Mouse (Mus musculus) kidney, adult 9 months (tissue): ENCODE data around the gene Emc6.

ENCODE experiments used
- DNase-seq: peaks from one replicate; pipeline ENCODE4 v3.0.0; 2022

Emc6 gene

GRCm38 (mm10) chr11:73176608-73177508, at the start of gene Emc6, which contains the start of gene Tax1bp3:
Gene Emc6, minus strand, starts transcription at chr11:73177037.
Gene Tax1bp3, plus strand, starts transcription at chr11:73177083.
- peak; percentile 97 for DNase-seq

GRCm38 (mm10) chr11:73225856-73226255, 49.0 kb upstream of the Emc6 start:
- no peak for DNase-seq

GRCm38 (mm10) chr11:73223966-73224365, 47.1 kb upstream of the Emc6 start:
- peak; percentile 68 for DNase-seq

GRCm38 (mm10) chr11:73222846-73223245, 46.0 kb upstream of the Emc6 start:
- no peak for DNase-seq

- DNase-seq: no peak
Measured at GRCm38 (mm10) chr11:73220651-73221050, 43.8 kb upstream of the Emc6 start.

- DNase-seq: no peak
Measured at GRCm38 (mm10) chr11:73219671-73220070, 42.8 kb upstream of the Emc6 start.

- DNase-seq: no peak
Measured at GRCm38 (mm10) chr11:73213956-73214355, 37.1 kb upstream of the Emc6 start.

- no peak for DNase-seq
Measured at GRCm38 (mm10) chr11:73207621-73208020, 30.8 kb upstream of the Emc6 start.

GRCm38 (mm10) chr11:73205194-73205593, 28.4 kb upstream of the Emc6 start:
- no peak for DNase-seq

- no peak for DNase-seq
Measured at GRCm38 (mm10) chr11:73203895-73204294, 27.1 kb upstream of the Emc6 start.

GRCm38 (mm10) chr11:73201597-73201996, 24.8 kb upstream of the Emc6 start:
- no peak for DNase-seq

GRCm38 (mm10) chr11:73201021-73201420, 24.2 kb upstream of the Emc6 start:
- DNase-seq: peak; percentile 56

GRCm38 (mm10) chr11:73199879-73200278, 23.0 kb upstream of the Emc6 start:
- peak; percentile 55 for DNase-seq

- peak; percentile 98 for DNase-seq
Measured at GRCm38 (mm10) chr11:73199230-73199712, 22.4 kb upstream of the Emc6 start, which contains the start of gene Shpk. Gene Shpk, plus strand, starts transcription at chr11:73199460.

GRCm38 (mm10) chr11:73198603-73199229, 21.9 kb upstream of the Emc6 start, which contains the start of gene Ctns:
Gene Ctns, minus strand, starts transcription at chr11:73199042.
- DNase-seq: peak; percentile 94

- DNase-seq: no peak
Measured at GRCm38 (mm10) chr11:73198190-73198589, 21.4 kb upstream of the Emc6 start.

- DNase-seq: no peak
Measured at GRCm38 (mm10) chr11:73194444-73194843, 17.6 kb upstream of the Emc6 start.

GRCm38 (mm10) chr11:73193047-73193446, 16.2 kb upstream of the Emc6 start:
- no peak for DNase-seq

GRCm38 (mm10) chr11:73187231-73187630, 10.4 kb upstream of the Emc6 start:
- DNase-seq: peak; percentile 61

- DNase-seq: no peak
Measured at GRCm38 (mm10) chr11:73185872-73186615, 9.2 kb upstream of the Emc6 start.

GRCm38 (mm10) chr11:73177895-73178294, 1.1 kb upstream of the Emc6 start:
- DNase-seq: peak; percentile 58

- peak; percentile 79 for DNase-seq
Measured at GRCm38 (mm10) chr11:73177509-73177875, 655 bp upstream of the Emc6 start.

GRCm38 (mm10) chr11:73176186-73176585, 651 bp downstream of the Emc6 start:
- no peak for DNase-seq
